Mouse (Mus musculus) midbrain, embryonic 16.5 days (tissue): ENCODE measurements around the gene Wdr70. TPM values are rescaled to one million over a fixed set of nuclear protein-coding genes. Genes with fewer than 3 reads are reported as not detected.
A peak's percentile ranks its signal among the peaks of the same experiment; 100 is the strongest.

Experiments used
- ATAC-seq: fragments of 200-750 bp; cut with Nextera tagmentation; 2 replicates; pipeline ENCODE4 v1.8.0; 2017; ENCODE audit warnings: moderate TSS enrichment
- H3K27ac ChIP-seq: fragments of 300-500 bp; sonication (generic); 2 replicates; pipeline ENCODE4 v1.5.1; 2014; ENCODE audit warnings: mild to moderate bottlenecking, low read length, mixed read lengths
- H3K27me3 ChIP-seq: fragments of 300-500 bp; sonication (generic); 2 replicates; pipeline ENCODE4 v1.6.1; 2014; ENCODE audit warnings: low read depth, low read length, mixed read lengths; ENCODE audit not compliant: control insufficient read depth, insufficient read depth
- H3K36me3 ChIP-seq: fragments of 300-500 bp; sonication (generic); 2 replicates; pipeline ENCODE4 v1.6.1; 2014; ENCODE audit warnings: mild to moderate bottlenecking, low read length, moderate library complexity, mixed read lengths; ENCODE audit not compliant: control insufficient read depth, insufficient read depth
- H3K4me1 ChIP-seq: fragments of 300-500 bp; sonication (generic); 2 replicates; pipeline ENCODE4 v1.6.1; 2014; ENCODE audit warnings: mild to moderate bottlenecking, low read length, mixed read lengths; ENCODE audit not compliant: control insufficient read depth, insufficient read depth
- H3K4me2 ChIP-seq: fragments of 300-500 bp; sonication (generic); 2 replicates; pipeline ENCODE4 v1.6.1; 2014; ENCODE audit warnings: mild to moderate bottlenecking, low read length, mixed read lengths
- H3K4me3 ChIP-seq: fragments of 300-500 bp; sonication (generic); 2 replicates; pipeline ENCODE4 v1.5.1; 2014; ENCODE audit warnings: low read depth, mild to moderate bottlenecking, low read length, moderate library complexity, mixed read lengths
- H3K9ac ChIP-seq: fragments of 300-500 bp; sonication (generic); 2 replicates; pipeline ENCODE4 v1.6.1; 2014; ENCODE audit warnings: low read depth, low read length, mixed read lengths
- H3K9me3 ChIP-seq: fragments of 300-500 bp; sonication (generic); replicated peaks from 2 replicates; pipeline ENCODE4 v1.6.1; 2014; ENCODE audit warnings: mild to moderate bottlenecking, low read length, mixed read lengths; ENCODE audit not compliant: control insufficient read depth, poor library complexity, severe bottlenecking
- WGBS: fragments of 180-500 bp; shearing (Covaris S2); extraction: QIAGEN DNeasy Blood & Tissue Kit; methylation state at CpG from one replicate; pipeline ENCODE4 v1.1.7; 2014; 5-methylcytosine and 5-hydroxymethylcytosine counted together
- polyA plus RNA-seq: library from polyadenylated mRNA; unstranded; fragments of >200 nt; fragmentation: Nextera tagmentation; extraction: Ambion mirVana; gene quantifications from 2 replicates; pipeline ENCODE4 v1.2.1, GENCODE M21; 2015

The Wdr70 gene
- polyA plus RNA-seq: 71.6 and 75.2 TPM in 2 replicates

GRCm38 (mm10) chr15:8098774-8099749 lies at the start of gene Wdr70:
Gene Wdr70, minus strand, starts transcription at chr15:8099209.
- peak; percentile 98 for ATAC-seq
- WGBS: 2% methylated on average over 56 of the region's 56 CpGs
- peaks cover 8% of the 10 kb centered on the region for H3K4me1 ChIP-seq
- peak within 1 kb of the TSS; percentile 78 for H3K9ac ChIP-seq
- H3K27ac ChIP-seq: peak within 1 kb of the TSS; percentile 47
- H3K9me3 ChIP-seq: no peaks in the 10 kb centered on the region
- peaks cover 5% of the 10 kb centered on the region; the same call in 1 of the 2 replicates for H3K36me3 ChIP-seq
- peak within 1 kb of the TSS; percentile 62 for H3K4me2 ChIP-seq
- no peaks in the 10 kb centered on the region for H3K27me3 ChIP-seq
- peak within 1 kb of the TSS; percentile 85 for H3K4me3 ChIP-seq

DNA sequence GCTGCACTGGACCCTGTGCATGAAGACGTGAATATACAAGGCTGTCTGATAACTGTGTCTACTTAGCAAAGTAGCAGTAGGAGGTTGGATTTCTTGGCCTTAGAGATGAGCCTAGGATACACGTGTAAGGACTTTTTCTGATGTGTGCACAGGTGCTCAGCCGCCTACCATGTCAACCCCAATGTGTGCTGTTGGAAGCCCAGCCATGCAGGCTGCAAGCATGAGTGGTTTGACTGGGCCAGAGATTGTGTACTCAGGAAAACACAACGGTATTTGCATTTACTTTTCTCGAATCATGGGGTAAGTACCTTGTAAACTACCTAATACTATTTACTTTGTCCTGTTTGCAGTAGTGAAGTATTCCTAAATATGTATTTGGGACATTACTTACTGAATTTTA lies 36.6 kb upstream of the Wdr70 start:
- Histone ChIP-seq H3K9ac (no peak overlapping the region), H3K4me3 (no peak overlapping the region), H3K27ac (no peak overlapping the region), H3K36me3 (peaks cover 45% of the 10 kb centered on the region), H3K9me3 (no peaks in the 10 kb centered on the region), H3K27me3 (no peaks in the 10 kb centered on the region), H3K4me2 (no peak overlapping the region), H3K4me1 (no peaks in the 10 kb centered on the region)
- WGBS: 93% methylated on average over 5 of the region's 5 CpGs
- ATAC-seq: no peak

DNA sequence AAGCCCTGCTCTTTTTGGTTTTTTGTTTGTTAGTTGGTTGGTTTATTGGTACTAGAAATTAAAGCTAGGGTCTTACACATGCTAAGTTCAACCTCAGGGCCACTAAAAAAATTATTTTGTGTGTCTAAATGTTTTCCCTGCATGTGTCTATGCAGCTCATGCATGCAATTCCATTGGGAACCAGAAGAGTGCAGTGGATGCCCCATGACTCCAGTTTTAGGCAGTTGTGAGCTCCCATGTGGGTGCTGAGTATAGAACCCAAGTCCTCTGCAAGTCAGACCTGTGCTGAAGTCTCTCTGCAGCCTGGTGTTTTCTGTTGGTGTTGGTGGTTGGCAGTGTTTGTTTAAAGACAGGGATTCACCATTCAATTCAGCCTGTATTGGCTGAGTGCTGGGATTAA lies 32.8 kb upstream of the Wdr70 start:
- no peaks in the 10 kb centered on the region for H3K4me1 ChIP-seq
- no peak overlapping the region for H3K4me3 ChIP-seq
- H3K36me3 ChIP-seq: peaks cover 34% of the 10 kb centered on the region
- H3K9me3 ChIP-seq: no peaks in the 10 kb centered on the region
- H3K4me2 ChIP-seq: no peak overlapping the region
- H3K27ac ChIP-seq: no peak overlapping the region
- no peak for ATAC-seq
- H3K27me3 ChIP-seq: no peaks in the 10 kb centered on the region
- H3K9ac ChIP-seq: no peak overlapping the region

DNA sequence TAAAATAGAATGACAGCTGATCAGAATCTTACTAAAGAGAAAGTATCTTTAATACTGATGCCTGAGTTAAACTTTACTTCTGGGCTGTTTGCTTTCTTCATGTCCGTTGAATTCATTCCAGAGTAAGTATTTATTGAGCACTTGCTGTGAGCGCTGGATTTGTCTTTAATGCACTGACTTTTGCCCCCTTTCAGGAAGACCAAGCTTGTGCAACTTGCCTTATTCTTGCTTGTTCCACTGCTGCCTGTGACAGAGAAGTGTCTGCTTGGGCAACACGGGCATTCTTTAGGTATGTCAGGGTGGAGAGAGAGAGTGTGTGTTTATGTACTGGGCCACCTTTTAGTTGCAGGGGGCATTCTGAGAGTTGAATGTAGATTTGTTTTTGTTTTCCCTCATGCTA lies 32.3 kb upstream of the Wdr70 start:
- Histone ChIP-seq H3K36me3 (peaks cover 37% of the 10 kb centered on the region), H3K9me3 (no peaks in the 10 kb centered on the region), H3K4me3 (no peak overlapping the region), H3K4me2 (no peak overlapping the region), H3K27ac (no peak overlapping the region), H3K27me3 (no peaks in the 10 kb centered on the region), H3K4me1 (no peaks in the 10 kb centered on the region), H3K9ac (no peak overlapping the region)
- WGBS: 94% methylated on average over 3 of the region's 3 CpGs
- no peak for ATAC-seq

DNA sequence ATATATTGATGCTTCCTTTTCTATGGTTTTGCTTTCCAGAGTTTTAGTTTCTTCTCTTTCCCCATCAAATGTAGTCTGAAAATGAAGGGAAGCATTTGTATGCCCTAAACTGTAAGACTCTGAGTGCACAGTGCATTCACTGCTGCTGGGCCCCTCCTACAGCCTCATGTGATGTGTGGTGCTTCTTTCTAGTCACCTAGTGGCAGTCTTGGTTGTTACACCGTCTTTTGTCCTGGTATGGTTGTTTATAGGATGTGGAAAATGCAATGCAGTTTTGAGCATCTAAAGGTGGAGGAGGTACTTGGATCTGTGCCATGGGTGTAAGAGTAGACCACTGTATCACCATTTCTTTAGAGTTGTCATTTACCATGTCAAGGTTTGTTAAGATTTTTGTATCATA lies 30.3 kb upstream of the Wdr70 start:
- ATAC-seq: no peak
- no peaks in the 10 kb centered on the region for H3K9me3 ChIP-seq
- H3K4me1 ChIP-seq: no peaks in the 10 kb centered on the region
- no peaks in the 10 kb centered on the region for H3K27me3 ChIP-seq
- H3K4me2 ChIP-seq: no peak overlapping the region
- no peak overlapping the region for H3K9ac ChIP-seq
- peaks cover 30% of the 10 kb centered on the region for H3K36me3 ChIP-seq
- no peak overlapping the region for H3K4me3 ChIP-seq
- 89% methylated on average over 1 of the region's 1 CpGs for WGBS
- H3K27ac ChIP-seq: no peak overlapping the region

DNA sequence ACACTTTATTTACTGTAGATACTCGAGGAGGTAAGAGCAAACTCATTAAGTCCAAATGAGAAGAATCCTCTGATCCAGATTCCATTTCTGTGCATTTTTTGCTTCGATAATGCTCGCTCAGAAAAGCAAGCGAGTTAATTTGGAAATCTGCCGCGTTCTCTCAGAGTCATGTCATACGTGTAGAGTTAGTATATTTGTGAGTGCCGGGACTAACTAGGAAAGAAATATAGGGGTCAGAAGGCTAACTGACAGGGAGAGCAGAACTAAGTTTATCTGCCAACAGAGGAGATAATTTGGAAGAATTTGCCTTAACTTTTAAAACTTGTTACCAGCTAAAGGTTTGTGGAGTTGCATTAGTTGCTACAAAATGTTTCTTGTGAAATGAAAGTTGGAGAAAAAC lies 10.8 kb upstream of the Wdr70 start:
- H3K9ac ChIP-seq: peak overlapping the region; percentile 72
- 2% methylated on average over 8 of the region's 8 CpGs for WGBS
- peaks cover 11% of the 10 kb centered on the region for H3K36me3 ChIP-seq
- H3K27ac ChIP-seq: no peak overlapping the region
- H3K9me3 ChIP-seq: no peaks in the 10 kb centered on the region
- H3K4me3 ChIP-seq: peak overlapping the region; percentile 71
- peak overlapping the region; percentile 91 for H3K4me2 ChIP-seq
- ATAC-seq: no peak
- no peaks in the 10 kb centered on the region for H3K27me3 ChIP-seq
- H3K4me1 ChIP-seq: peaks cover 16% of the 10 kb centered on the region

- H3K4me2 ChIP-seq: peak within 1 kb of the TSS; percentile 91
- peak; percentile 99 for ATAC-seq
- peaks cover 16% of the 10 kb centered on the region for H3K4me1 ChIP-seq
Observed at GRCm38 (mm10) chr15:8108966-8109743, 10.1 kb upstream of the Wdr70 start, which contains the start of gene Nup155. Gene Nup155, plus strand, starts transcription at chr15:8109273.

GRCm38 (mm10) chr15:8108360-8108965 lies 9.5 kb upstream of the Wdr70 start:
- Histone ChIP-seq H3K36me3 (peaks cover 6% of the 10 kb centered on the region), H3K4me2 (peak overlapping the region; percentile 56), H3K4me1 (peaks cover 16% of the 10 kb centered on the region), H3K9me3 (no peaks in the 10 kb centered on the region), H3K27me3 (no peaks in the 10 kb centered on the region), H3K9ac (peak overlapping the region; percentile 65), H3K27ac (peak overlapping the region; percentile 79), H3K4me3 (peak overlapping the region; percentile 71)
- peak; percentile 74 for ATAC-seq
- WGBS: 60% methylated on average over 19 of the region's 19 CpGs

More at GRCm38 (mm10) chr15:8108966-8109743, 10.1 kb upstream of the Wdr70 start, which contains the start of gene Nup155:
- no peaks in the 10 kb centered on the region for H3K9me3 ChIP-seq
- peak within 1 kb of the TSS; percentile 72 for H3K9ac ChIP-seq
- H3K4me3 ChIP-seq: peak within 1 kb of the TSS; percentile 71
- peak within 1 kb of the TSS; percentile 79 for H3K27ac ChIP-seq
- under 1% methylated on average over 50 of the region's 54 CpGs for WGBS
- no peaks in the 10 kb centered on the region for H3K27me3 ChIP-seq
- H3K36me3 ChIP-seq: peaks cover 11% of the 10 kb centered on the region
